Mouse (Mus musculus) liver, postnatal 0 days (tissue): ENCODE measurements around the gene Adamts13.

Experiments
- CTCF ChIP-seq: sonication (generic); IDR thresholded peaks from 2 replicates; pipeline ENCODE4 v1.5.1; 2016; ENCODE audit warnings: antibody characterized with exemption, low read depth
- EP300 ChIP-seq: IDR thresholded peaks from 2 replicates; pipeline ENCODE4 v1.6.1; 2016; ENCODE audit warnings: antibody characterized with exemption, low read depth, mild to moderate bottlenecking

GRCm38 (mm10) chr2:26980361-26980760 is 7.1 kb downstream of the Adamts13 start:
- TF ChIP-seq CTCF: no peak
- no peak for TF ChIP-seq EP300
